Mouse (Mus musculus): Measurements from ENCODE around the gene Aim2. TPM values are rescaled to one million over a fixed set of nuclear protein-coding genes. Genes with fewer than 3 reads are reported as not detected.

Gene Aim2
- polyA plus RNA-seq, 1 experiment from 2014 or later: 2.3 TPM

GRCm38 (mm10) chr1:173324961-173325360 lies 25.7 kb upstream of the Aim2 start:
- no peak overlapping the region for H3K4me2 ChIP-seq (ENCODE audit: low read length)
- H3K4me1 ChIP-seq (ENCODE audit: control insufficient read depth, insufficient read depth, low read length): peaks cover 2% of the 10 kb centered on the region; the same call in 1 of the 2 replicates
- no peak overlapping the region for H3K27ac ChIP-seq (ENCODE audit: low read depth, low read length)
- no peaks in the 10 kb centered on the region for H3K9me3 ChIP-seq (replicated peaks; ENCODE audit: control insufficient read depth, low read length)
- no peak overlapping the region for H3K4me3 ChIP-seq (ENCODE audit: low read depth, low read length)
- no peaks in the 10 kb centered on the region for H3K36me3 ChIP-seq (ENCODE audit: control insufficient read depth, insufficient read depth, low read length)
- 41% methylated on average over 4 of the region's 4 CpGs for WGBS
- peak; percentile 42 for DNase-seq (ENCODE audit: low spot score)
- ATAC-seq: peak; percentile 32; the same call in 1 of the 2 replicates
- H3K27me3 ChIP-seq (replicated peaks; ENCODE audit: control insufficient read depth, insufficient read depth, low read length): no peaks in the 10 kb centered on the region
- H3K9ac ChIP-seq (ENCODE audit: low read length): no peak overlapping the region

GRCm38 (mm10) chr1:173325395-173325794 lies 25.3 kb upstream of the Aim2 start:
- Histone ChIP-seq H3K9me3 (replicated peaks; ENCODE audit: control insufficient read depth, low read length) (no peaks in the 10 kb centered on the region), H3K27me3 (replicated peaks; ENCODE audit: control insufficient read depth, insufficient read depth, low read length) (no peaks in the 10 kb centered on the region), H3K4me3 (ENCODE audit: low read depth, low read length) (no peak overlapping the region), H3K36me3 (ENCODE audit: control insufficient read depth, insufficient read depth, low read length) (no peaks in the 10 kb centered on the region), H3K9ac (ENCODE audit: low read length) (no peak overlapping the region), H3K4me2 (ENCODE audit: low read length) (no peak overlapping the region), H3K27ac (ENCODE audit: low read depth, low read length) (no peak overlapping the region), H3K4me1 (ENCODE audit: control insufficient read depth, insufficient read depth, low read length) (peaks cover 2% of the 10 kb centered on the region; the same call in 1 of the 2 replicates)
- WGBS: 83% methylated on average over 1 of the region's 1 CpGs
- DNase-seq (ENCODE audit: low spot score) (no peak), ATAC-seq (no peak)

- H3K27me3 ChIP-seq (replicated peaks; ENCODE audit: control insufficient read depth, insufficient read depth, low read length): no peaks in the 10 kb centered on the region
- no peak overlapping the region for H3K4me3 ChIP-seq (ENCODE audit: low read depth, low read length)
- no peaks in the 10 kb centered on the region for H3K36me3 ChIP-seq (ENCODE audit: control insufficient read depth, insufficient read depth, low read length)
- H3K4me2 ChIP-seq (ENCODE audit: low read length): no peak overlapping the region
- H3K9ac ChIP-seq (ENCODE audit: low read length): no peak overlapping the region
- peaks cover 2% of the 10 kb centered on the region; the same call in 1 of the 2 replicates for H3K4me1 ChIP-seq (ENCODE audit: control insufficient read depth, insufficient read depth, low read length)
- WGBS: 81% methylated on average over 1 of the region's 1 CpGs
- ATAC-seq (no peak), DNase-seq (ENCODE audit: low spot score) (no peak)
- H3K27ac ChIP-seq (ENCODE audit: low read depth, low read length): no peak overlapping the region
- no peaks in the 10 kb centered on the region for H3K9me3 ChIP-seq (replicated peaks; ENCODE audit: control insufficient read depth, low read length)
These were observed 24.1 kb upstream of the Aim2 start for GRCm38 (mm10) chr1:173326552-173326951.

- H3K27me3 ChIP-seq (replicated peaks; ENCODE audit: control insufficient read depth, insufficient read depth, low read length): no peaks in the 10 kb centered on the region
- no peak overlapping the region for H3K4me3 ChIP-seq (ENCODE audit: low read depth, low read length)
- no peaks in the 10 kb centered on the region for H3K9me3 ChIP-seq (replicated peaks; ENCODE audit: control insufficient read depth, low read length)
- no peak overlapping the region for H3K27ac ChIP-seq (ENCODE audit: low read depth, low read length)
- no peak overlapping the region for H3K4me2 ChIP-seq (ENCODE audit: low read length)
- peaks cover 2% of the 10 kb centered on the region; the same call in 1 of the 2 replicates for H3K4me1 ChIP-seq (ENCODE audit: control insufficient read depth, insufficient read depth, low read length)
- no peak overlapping the region for H3K9ac ChIP-seq (ENCODE audit: low read length)
- peak; percentile 47 for ATAC-seq
- 17% methylated on average over 8 of the region's 8 CpGs for WGBS
- H3K36me3 ChIP-seq (ENCODE audit: control insufficient read depth, insufficient read depth, low read length): no peaks in the 10 kb centered on the region
- peak; percentile 72 for DNase-seq (ENCODE audit: low spot score)
These were observed 22.2 kb upstream of the Aim2 start for GRCm38 (mm10) chr1:173328446-173328845.

GRCm38 (mm10) chr1:173329185-173329584 lies 21.5 kb upstream of the Aim2 start:
- Histone ChIP-seq H3K9me3 (replicated peaks; ENCODE audit: control insufficient read depth, low read length) (no peaks in the 10 kb centered on the region), H3K4me2 (ENCODE audit: low read length) (no peak overlapping the region), H3K36me3 (ENCODE audit: control insufficient read depth, insufficient read depth, low read length) (no peaks in the 10 kb centered on the region), H3K4me3 (ENCODE audit: low read depth, low read length) (no peak overlapping the region), H3K27me3 (replicated peaks; ENCODE audit: control insufficient read depth, insufficient read depth, low read length) (no peaks in the 10 kb centered on the region), H3K27ac (ENCODE audit: low read depth, low read length) (no peak overlapping the region), H3K4me1 (ENCODE audit: control insufficient read depth, insufficient read depth, low read length) (peaks cover 2% of the 10 kb centered on the region; the same call in 1 of the 2 replicates), H3K9ac (ENCODE audit: low read length) (no peak overlapping the region)
- DNase-seq (ENCODE audit: low spot score) (no peak), ATAC-seq (0 out of 2 replicates have a peak, but pooled peaks have one; percentile 16)
- WGBS: 45% methylated on average over 4 of the region's 4 CpGs

GRCm38 (mm10) chr1:173329743-173330142 lies 20.9 kb upstream of the Aim2 start:
- H3K36me3 ChIP-seq (ENCODE audit: control insufficient read depth, insufficient read depth, low read length): no peaks in the 10 kb centered on the region
- no peaks in the 10 kb centered on the region for H3K27me3 ChIP-seq (replicated peaks; ENCODE audit: control insufficient read depth, insufficient read depth, low read length)
- DNase-seq (ENCODE audit: low spot score) (no peak), ATAC-seq (no peak)
- no peak overlapping the region for H3K4me2 ChIP-seq (ENCODE audit: low read length)
- WGBS: 62% methylated on average over 5 of the region's 5 CpGs
- peaks cover 2% of the 10 kb centered on the region; the same call in 1 of the 2 replicates for H3K4me1 ChIP-seq (ENCODE audit: control insufficient read depth, insufficient read depth, low read length)
- no peak overlapping the region for H3K27ac ChIP-seq (ENCODE audit: low read depth, low read length)
- no peak overlapping the region for H3K9ac ChIP-seq (ENCODE audit: low read length)
- H3K4me3 ChIP-seq (ENCODE audit: low read depth, low read length): no peak overlapping the region
- H3K9me3 ChIP-seq (replicated peaks; ENCODE audit: control insufficient read depth, low read length): no peaks in the 10 kb centered on the region

GRCm38 (mm10) chr1:173332418-173332817 lies 18.3 kb upstream of the Aim2 start:
- Histone ChIP-seq H3K36me3 (ENCODE audit: control insufficient read depth, insufficient read depth, low read length) (0 out of 2 replicates have a peak, but pooled peaks cover 12% of the 10 kb centered on the region), H3K4me2 (ENCODE audit: low read length) (no peak overlapping the region), H3K9me3 (replicated peaks; ENCODE audit: control insufficient read depth, low read length) (no peaks in the 10 kb centered on the region), H3K27me3 (replicated peaks; ENCODE audit: control insufficient read depth, insufficient read depth, low read length) (no peaks in the 10 kb centered on the region), H3K4me1 (ENCODE audit: control insufficient read depth, insufficient read depth, low read length) (no peaks in the 10 kb centered on the region), H3K27ac (ENCODE audit: low read depth, low read length) (no peak overlapping the region), H3K4me3 (ENCODE audit: low read depth, low read length) (no peak overlapping the region), H3K9ac (ENCODE audit: low read length) (no peak overlapping the region)
- no peak for DNase-seq (ENCODE audit: low spot score)
- WGBS: 98% methylated on average over 5 of the region's 5 CpGs
- no peak for ATAC-seq

GRCm38 (mm10) chr1:173333312-173334253 lies 17.1 kb upstream of the Aim2 start, which contains the start of gene Ackr1:
Ackr1 (minus strand) TSS chr1:173333750.
- Histone ChIP-seq H3K36me3 (ENCODE audit: control insufficient read depth, insufficient read depth, low read length) (peaks cover 22% of the 10 kb centered on the region; the same call in 1 of the 2 replicates), H3K9me3 (replicated peaks; ENCODE audit: control insufficient read depth, low read length) (no peaks in the 10 kb centered on the region), H3K4me3 (ENCODE audit: low read depth, low read length) (no peak within 1 kb of the TSS), H3K27me3 (replicated peaks; ENCODE audit: control insufficient read depth, insufficient read depth, low read length) (no peaks in the 10 kb centered on the region), H3K4me1 (ENCODE audit: control insufficient read depth, insufficient read depth, low read length) (no peaks in the 10 kb centered on the region), H3K4me2 (ENCODE audit: low read length) (no peak within 1 kb of the TSS), H3K9ac (ENCODE audit: low read length) (no peak within 1 kb of the TSS), H3K27ac (ENCODE audit: low read depth, low read length) (no peak within 1 kb of the TSS)
- 74% methylated on average over 9 of the region's 9 CpGs for WGBS
- ATAC-seq (no peak), DNase-seq (ENCODE audit: low spot score) (no peak)

GRCm38 (mm10) chr1:173335903-173336302 lies 14.8 kb upstream of the Aim2 start:
- DNase-seq (ENCODE audit: low spot score): no peak
- 67% methylated on average over 11 of the region's 11 CpGs for WGBS
- no peak for ATAC-seq
- H3K4me2 ChIP-seq (ENCODE audit: low read length): no peak overlapping the region
- no peaks in the 10 kb centered on the region for H3K9me3 ChIP-seq (replicated peaks; ENCODE audit: control insufficient read depth, low read length)
- H3K27ac ChIP-seq (ENCODE audit: low read depth, low read length): no peak overlapping the region
- H3K27me3 ChIP-seq (replicated peaks; ENCODE audit: control insufficient read depth, insufficient read depth, low read length): no peaks in the 10 kb centered on the region
- H3K4me3 ChIP-seq (ENCODE audit: low read depth, low read length): no peak overlapping the region
- H3K4me1 ChIP-seq (ENCODE audit: control insufficient read depth, insufficient read depth, low read length): no peaks in the 10 kb centered on the region
- H3K36me3 ChIP-seq (ENCODE audit: control insufficient read depth, insufficient read depth, low read length): peaks cover 39% of the 10 kb centered on the region
- H3K9ac ChIP-seq (ENCODE audit: low read length): no peak overlapping the region
